Mouse (Mus musculus) bone marrow macrophage, adult 2 months (primary cell): Measurements from ENCODE around the gene Afap1l2.

Experiments
- CTCF ChIP-seq: IDR thresholded peaks from 2 replicates; pipeline ENCODE4 v1.5.1; 2012; ENCODE audit warnings: low read depth, mild to moderate bottlenecking, low read length, moderate library complexity
- POLR2A ChIP-seq: IDR thresholded peaks from 2 replicates; pipeline ENCODE4 v1.6.1; 2012; ENCODE audit warnings: mild to moderate bottlenecking, low read depth, low read length, borderline replicate concordance

- TF ChIP-seq POLR2A, result no peak
- no peak for TF ChIP-seq CTCF
These were observed 7.4 kb downstream of the Afap1l2 start for GRCm38 (mm10) chr19:57000592-57000991.
